Mouse (Mus musculus): ENCODE data around the gene Actr2.
"Not testable (repeated sequence)": the region's sequence is repeated elsewhere in the genome, so short reads cannot be mapped to it uniquely, and the experiment has no call there.

DNA sequence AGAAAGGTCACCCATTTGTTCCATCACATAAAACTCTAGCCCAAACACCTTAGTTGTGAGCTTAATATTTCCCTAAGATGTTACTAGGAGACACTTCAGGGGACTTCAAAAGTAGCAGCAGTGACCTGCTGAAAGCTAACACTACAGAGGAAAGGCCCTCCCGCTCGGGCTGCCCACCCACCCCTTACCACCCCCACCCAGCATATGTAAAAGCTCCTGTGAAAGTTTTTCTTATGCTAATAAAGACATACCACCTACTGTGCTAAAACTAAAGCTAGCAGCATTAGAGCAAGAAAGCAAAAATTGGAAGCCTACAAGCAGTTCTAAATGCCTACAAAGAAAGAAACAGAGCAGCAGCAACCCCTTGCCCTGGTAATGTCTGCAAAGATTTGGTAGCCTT is 48.6 kb downstream of the Actr2 start:
- TF ChIP-seq CTCF (IDR thresholded peaks at IDR 0.05; ENCODE audit: borderline replicate concordance, insufficient read depth, low read length); POLR2A (IDR thresholded peaks at IDR 0.05; ENCODE audit: low read depth, low read length): not testable (repeated sequence)
